Mouse (Mus musculus): Measurements from ENCODE around the gene Rab5a.

The Rab5a gene

GRCm38 (mm10) chr17:53543591-53544324 is 64.7 kb downstream of the Rab5a start:
- DNase-seq = peak; percentile 68

DNA sequence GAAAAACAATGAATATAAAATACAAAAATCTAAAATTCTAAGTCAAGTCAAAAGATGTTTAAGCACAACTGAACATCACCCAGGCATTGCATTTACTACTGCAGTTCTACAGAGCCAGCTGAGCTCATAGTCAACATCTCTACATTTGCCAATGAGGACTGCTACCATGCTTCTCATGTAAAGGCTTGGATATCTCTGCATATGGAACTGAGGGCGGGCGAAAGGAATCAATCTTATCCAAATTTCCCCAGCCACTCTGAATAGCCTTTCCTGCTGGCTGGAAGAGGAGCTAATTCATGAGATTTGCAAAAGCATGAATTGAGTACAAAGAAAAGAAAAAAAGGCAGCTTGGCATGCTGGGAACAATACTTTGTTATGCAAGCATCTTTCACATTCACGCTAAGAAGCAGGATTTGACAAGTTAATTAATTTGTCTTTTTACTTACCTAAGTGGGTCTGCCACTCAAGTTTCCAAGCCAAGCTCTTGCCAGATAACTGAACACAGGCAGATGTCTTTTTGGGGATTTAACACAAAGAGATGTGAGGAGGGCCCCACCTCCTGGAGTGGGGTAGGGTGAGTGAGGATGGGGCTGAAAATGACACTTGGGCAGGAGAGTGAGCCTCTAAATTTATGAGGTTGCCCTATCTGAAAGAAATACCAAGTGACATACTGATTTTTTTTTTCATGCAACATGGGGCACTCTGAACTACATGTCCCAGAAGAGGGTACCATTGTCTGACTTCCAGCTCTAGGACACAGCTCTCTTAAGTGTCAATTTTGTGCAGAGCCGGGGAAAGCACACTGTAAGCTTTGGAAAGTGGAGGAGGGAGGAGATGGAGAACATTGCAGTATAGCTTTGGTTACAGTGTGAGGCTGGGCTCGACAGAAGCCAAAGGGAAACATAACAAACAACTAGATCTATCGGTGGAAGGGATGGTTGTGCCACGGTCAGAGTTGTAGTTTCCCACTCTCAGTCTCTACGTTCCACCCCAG is 72.6 kb downstream of the Rab5a start:
- DNase-seq = no peak

- no peak for DNase-seq
Observed at GRCm38 (mm10) chr17:53554088-53554487, 75.1 kb downstream of the Rab5a start.

- DNase-seq = no peak
Observed at GRCm38 (mm10) chr17:53554813-53555212, 75.8 kb downstream of the Rab5a start.

All from lung, postnatal 14 days (tissue).